Mouse (Mus musculus) embryonic facial prominence, embryonic 12.5 days (tissue): ENCODE results near the gene Arhgef33. TPM values are rescaled to one million over a fixed set of nuclear protein-coding genes. Genes with fewer than 3 reads are reported as not detected.

Experiments
- ATAC-seq: fragments of 200-750 bp; cut with Nextera tagmentation; 2 replicates; pipeline ENCODE4 v1.8.0; 2017; ENCODE audit not compliant: insufficient number of reproducible peaks, insufficient read depth, low FRiP score, low TSS enrichment
- H3K27ac ChIP-seq: fragments of 300-500 bp; sonication (generic); 2 replicates; pipeline ENCODE4 v1.5.1; 2016; ENCODE audit warnings: mild to moderate bottlenecking
- H3K27me3 ChIP-seq: fragments of 300-500 bp; sonication (generic); 2 replicates; pipeline ENCODE4 v1.6.1; 2016; ENCODE audit warnings: mild to moderate bottlenecking, moderate library complexity
- H3K36me3 ChIP-seq: fragments of 300-500 bp; sonication (generic); 2 replicates; pipeline ENCODE4 v1.6.1; 2016; ENCODE audit warnings: mild to moderate bottlenecking
- H3K4me1 ChIP-seq: fragments of 300-500 bp; sonication (generic); 2 replicates; pipeline ENCODE4 v1.6.1; 2016
- H3K4me2 ChIP-seq: fragments of 300-500 bp; sonication (generic); replicated peaks from 2 replicates; pipeline ENCODE4 v1.6.1; 2016; ENCODE audit warnings: mild to moderate bottlenecking, moderate library complexity
- H3K4me3 ChIP-seq: fragments of 300-500 bp; sonication (generic); 2 replicates; pipeline ENCODE4 v1.5.1; 2016; ENCODE audit warnings: mild to moderate bottlenecking
- H3K9ac ChIP-seq: fragments of 300-500 bp; sonication (generic); 2 replicates; pipeline ENCODE4 v1.6.1; 2016; ENCODE audit warnings: mild to moderate bottlenecking, moderate library complexity
- H3K9me3 ChIP-seq: fragments of 300-500 bp; sonication (generic); 2 replicates; pipeline ENCODE4 v1.6.1; 2016; ENCODE audit warnings: mild to moderate bottlenecking, moderate library complexity
- WGBS: fragments of 180-500 bp; shearing (Covaris S2); methylation state at CpG from one replicate; pipeline ENCODE4 v1.1.7; 2016; 5-methylcytosine and 5-hydroxymethylcytosine counted together
- polyA plus RNA-seq: library from polyadenylated mRNA; unstranded; fragments of >200 nt; fragmentation: Nextera tagmentation; extraction: Ambion mirVana; gene quantifications from 2 replicates; pipeline ENCODE4 v1.2.1, GENCODE M21; 2016

Arhgef33 gene
- polyA plus RNA-seq, 1 experiment from 2014 or later, result 1.2 TPM

GRCm38 (mm10) chr17:80398243-80398642 is 91.0 kb downstream of the Arhgef33 start:
- WGBS, result 96% methylated on average over 7 of the region's 7 CpGs
- H3K4me1 ChIP-seq, result no peaks in the 10 kb centered on the region
- ATAC-seq, result no peak
- H3K27ac ChIP-seq, result no peak overlapping the region
- no peak overlapping the region for H3K4me2 ChIP-seq
- peaks cover 25% of the 10 kb centered on the region for H3K36me3 ChIP-seq
- no peaks in the 10 kb centered on the region for H3K9me3 ChIP-seq
- H3K4me3 ChIP-seq, result no peak overlapping the region
- H3K9ac ChIP-seq, result no peak overlapping the region
- no peaks in the 10 kb centered on the region for H3K27me3 ChIP-seq

- 65% methylated on average over 1 of the region's 1 CpGs for WGBS
- no peaks in the 10 kb centered on the region for H3K9me3 ChIP-seq
- no peak overlapping the region for H3K4me3 ChIP-seq
- peaks cover 68% of the 10 kb centered on the region for H3K36me3 ChIP-seq
- H3K27ac ChIP-seq, result no peak overlapping the region
- H3K4me2 ChIP-seq, result no peak overlapping the region
- ATAC-seq, result no peak
- no peak overlapping the region for H3K9ac ChIP-seq
- no peaks in the 10 kb centered on the region for H3K4me1 ChIP-seq
- no peaks in the 10 kb centered on the region for H3K27me3 ChIP-seq
These were observed 104.0 kb downstream of the Arhgef33 start for GRCm38 (mm10) chr17:80411182-80411581.

DNA sequence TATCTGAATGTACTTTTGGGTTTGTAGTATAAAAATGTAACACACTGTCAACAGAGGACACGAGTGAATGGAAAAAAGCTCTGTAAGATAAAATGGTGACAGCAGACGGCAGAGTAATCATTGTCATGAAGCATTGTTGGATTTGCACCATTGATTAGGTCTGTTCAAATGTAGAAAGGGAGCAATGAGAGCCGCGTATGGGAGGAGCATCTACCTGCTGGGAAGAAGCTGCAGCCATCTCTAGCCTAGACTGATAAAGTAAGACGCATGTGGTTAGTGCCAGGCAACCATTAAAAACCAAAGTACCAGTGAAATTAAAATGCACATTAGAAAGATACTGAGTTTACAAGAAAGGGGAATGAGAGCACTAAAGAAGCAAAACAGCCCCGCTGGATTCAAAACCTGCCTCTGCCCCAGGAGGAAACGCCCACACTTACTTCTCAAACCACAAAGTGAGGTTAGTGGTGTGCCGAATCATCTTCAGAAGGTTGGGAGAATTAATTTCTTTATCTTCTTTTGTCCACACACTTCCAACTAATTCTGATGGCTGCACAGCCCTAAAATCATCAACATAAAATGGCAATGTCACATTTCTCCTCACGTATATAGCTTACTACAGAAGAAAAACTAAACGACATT is 111.5 kb downstream of the Arhgef33 start:
- peaks cover 53% of the 10 kb centered on the region for H3K36me3 ChIP-seq
- no peaks in the 10 kb centered on the region for H3K4me1 ChIP-seq
- ATAC-seq, result no peak
- no peak overlapping the region for H3K4me2 ChIP-seq
- no peak overlapping the region for H3K27ac ChIP-seq
- no peaks in the 10 kb centered on the region for H3K9me3 ChIP-seq
- H3K9ac ChIP-seq, result no peak overlapping the region
- no peaks in the 10 kb centered on the region for H3K27me3 ChIP-seq
- H3K4me3 ChIP-seq, result no peak overlapping the region
- whole genome bisulfite sequencing, result 89% methylated on average over 10 of the region's 10 CpGs

- ATAC-seq, result no peak
- Histone ChIP-seq H3K4me2 (no peak overlapping the region), H3K9me3 (no peaks in the 10 kb centered on the region), H3K36me3 (peaks cover 42% of the 10 kb centered on the region), H3K27ac (no peak overlapping the region), H3K27me3 (no peaks in the 10 kb centered on the region), H3K4me3 (no peak overlapping the region), H3K9ac (no peak overlapping the region), H3K4me1 (no peaks in the 10 kb centered on the region)
- 94% methylated on average over 1 of the region's 1 CpGs for WGBS
These were observed 113.8 kb downstream of the Arhgef33 start for GRCm38 (mm10) chr17:80420998-80421397.

- Histone ChIP-seq H3K4me2 (no peak overlapping the region), H3K27ac (no peak overlapping the region), H3K9me3 (no peaks in the 10 kb centered on the region), H3K36me3 (peaks cover 17% of the 10 kb centered on the region), H3K27me3 (no peaks in the 10 kb centered on the region), H3K4me3 (no peak overlapping the region), H3K9ac (no peak overlapping the region), H3K4me1 (no peaks in the 10 kb centered on the region)
- WGBS, result 89% methylated on average over 7 of the region's 7 CpGs
- ATAC-seq, result no peak
These were observed 119.0 kb downstream of the Arhgef33 start for GRCm38 (mm10) chr17:80426171-80426570.

GRCm38 (mm10) chr17:80426901-80427300 is 119.7 kb downstream of the Arhgef33 start:
- H3K4me3 ChIP-seq, result no peak overlapping the region
- no peak for ATAC-seq
- peaks cover 16% of the 10 kb centered on the region for H3K36me3 ChIP-seq
- no peaks in the 10 kb centered on the region for H3K27me3 ChIP-seq
- no peak overlapping the region for H3K4me2 ChIP-seq
- no peaks in the 10 kb centered on the region for H3K9me3 ChIP-seq
- H3K27ac ChIP-seq, result no peak overlapping the region
- no peaks in the 10 kb centered on the region for H3K4me1 ChIP-seq
- WGBS, result 85% methylated on average over 5 of the region's 5 CpGs
- no peak overlapping the region for H3K9ac ChIP-seq

- no peaks in the 10 kb centered on the region for H3K4me1 ChIP-seq
- no peak overlapping the region for H3K27ac ChIP-seq
- 79% methylated on average over 2 of the region's 2 CpGs for WGBS
- H3K9me3 ChIP-seq, result no peaks in the 10 kb centered on the region
- H3K9ac ChIP-seq, result no peak overlapping the region
- no peak for ATAC-seq
- H3K4me3 ChIP-seq, result no peak overlapping the region
- peaks cover 7% of the 10 kb centered on the region for H3K36me3 ChIP-seq
- H3K4me2 ChIP-seq, result no peak overlapping the region
- H3K27me3 ChIP-seq, result no peaks in the 10 kb centered on the region
These were observed 120.8 kb downstream of the Arhgef33 start for GRCm38 (mm10) chr17:80427966-80428365.

GRCm38 (mm10) chr17:80431997-80432396 is 124.8 kb downstream of the Arhgef33 start:
- Histone ChIP-seq H3K4me1 (no peaks in the 10 kb centered on the region), H3K4me3 (no peak overlapping the region), H3K4me2 (no peak overlapping the region), H3K36me3 (peaks cover 20% of the 10 kb centered on the region), H3K9me3 (no peaks in the 10 kb centered on the region), H3K27ac (no peak overlapping the region), H3K27me3 (no peaks in the 10 kb centered on the region), H3K9ac (no peak overlapping the region)
- WGBS, result 92% methylated on average over 9 of the region's 9 CpGs
- no peak for ATAC-seq

GRCm38 (mm10) chr17:80434430-80434829 is 127.2 kb downstream of the Arhgef33 start:
- Histone ChIP-seq H3K36me3 (peaks cover 32% of the 10 kb centered on the region), H3K27ac (no peak overlapping the region), H3K4me3 (no peak overlapping the region), H3K9ac (no peak overlapping the region), H3K9me3 (no peaks in the 10 kb centered on the region), H3K4me1 (no peaks in the 10 kb centered on the region), H3K4me2 (no peak overlapping the region), H3K27me3 (no peaks in the 10 kb centered on the region)
- 76% methylated on average over 3 of the region's 3 CpGs for WGBS
- no peak for ATAC-seq

DNA sequence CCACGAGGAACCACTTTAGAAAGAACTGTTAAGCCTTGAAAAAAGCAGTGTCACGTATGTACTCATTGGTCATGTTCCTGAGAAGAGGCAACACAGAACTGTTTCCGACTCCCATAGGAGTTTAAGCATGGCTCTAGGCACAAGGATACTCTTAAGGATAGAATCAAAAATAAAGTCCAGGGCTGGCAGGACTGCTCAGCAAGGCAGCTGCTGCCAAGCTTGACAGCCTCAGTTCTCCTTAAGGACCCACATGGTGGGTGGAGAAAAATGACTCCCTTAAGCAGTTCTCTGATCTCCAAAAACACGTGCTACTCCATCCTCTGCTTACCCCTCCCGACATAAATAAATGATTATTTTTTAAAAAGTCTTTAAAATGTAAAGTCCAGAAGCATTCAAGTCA is 128.5 kb downstream of the Arhgef33 start:
- H3K4me2 ChIP-seq, result no peak overlapping the region
- no peak overlapping the region for H3K4me3 ChIP-seq
- no peak for ATAC-seq
- no peak overlapping the region for H3K27ac ChIP-seq
- peaks cover 33% of the 10 kb centered on the region for H3K36me3 ChIP-seq
- no peak overlapping the region for H3K9ac ChIP-seq
- 87% methylated on average over 5 of the region's 5 CpGs for WGBS
- H3K4me1 ChIP-seq, result no peaks in the 10 kb centered on the region
- no peaks in the 10 kb centered on the region for H3K27me3 ChIP-seq
- no peaks in the 10 kb centered on the region for H3K9me3 ChIP-seq

- ATAC-seq, result no peak
- peaks cover 59% of the 10 kb centered on the region for H3K36me3 ChIP-seq
- no peaks in the 10 kb centered on the region for H3K27me3 ChIP-seq
- no peak overlapping the region for H3K27ac ChIP-seq
- no peak overlapping the region for H3K4me2 ChIP-seq
- 93% methylated on average over 7 of the region's 7 CpGs for WGBS
- no peak overlapping the region for H3K4me3 ChIP-seq
- no peaks in the 10 kb centered on the region for H3K9me3 ChIP-seq
- no peak overlapping the region for H3K9ac ChIP-seq
- no peaks in the 10 kb centered on the region for H3K4me1 ChIP-seq
These were observed 138.2 kb downstream of the Arhgef33 start for GRCm38 (mm10) chr17:80445433-80445832.

DNA sequence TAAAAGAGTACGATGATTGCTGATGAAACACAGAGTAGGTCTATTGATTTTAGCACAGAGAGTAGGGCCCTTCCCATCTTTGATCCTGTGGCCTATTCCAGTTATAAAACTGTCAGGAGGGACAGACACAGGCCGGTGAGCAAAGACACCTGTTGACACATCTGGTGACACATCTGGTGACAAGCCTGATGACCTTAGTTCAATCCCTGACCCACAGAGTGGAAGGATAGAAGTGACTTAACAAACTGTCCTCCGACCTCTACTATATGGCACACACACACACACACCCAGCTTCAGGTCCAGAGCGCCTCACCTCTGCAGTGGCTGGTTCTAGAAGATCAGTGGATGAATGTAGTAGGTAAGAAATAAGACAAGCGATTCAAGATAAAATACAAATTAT is 139.3 kb downstream of the Arhgef33 start:
- WGBS, result 94% methylated on average over 5 of the region's 5 CpGs
- H3K4me1 ChIP-seq, result no peaks in the 10 kb centered on the region

More for the DNA sequence above, 139.3 kb downstream of the Arhgef33 start:
- Histone ChIP-seq H3K36me3 (peaks cover 57% of the 10 kb centered on the region), H3K9me3 (no peaks in the 10 kb centered on the region), H3K4me3 (no peak overlapping the region), H3K27ac (no peak overlapping the region), H3K27me3 (no peaks in the 10 kb centered on the region), H3K4me2 (no peak overlapping the region), H3K9ac (no peak overlapping the region)
- no peak for ATAC-seq
